Mouse (Mus musculus) lung, adult 2 months (tissue): ENCODE measurements around the gene Plekhg1.

Experiments
- CTCF ChIP-seq: fragments of 200-500 bp; IDR thresholded peaks from 2 replicates; pipeline ENCODE4 v1.5.1; 2011; ENCODE audit warnings: mild to moderate bottlenecking, low read length, control low read depth; ENCODE audit not compliant: insufficient read depth
- POLR2A ChIP-seq: fragments of 200-500 bp; IDR thresholded peaks from 2 replicates; pipeline ENCODE4 v1.6.1; 2011; ENCODE audit warnings: low read depth, mild to moderate bottlenecking, control low read depth, low read length, borderline replicate concordance; ENCODE audit errors: extremely low read depth

DNA sequence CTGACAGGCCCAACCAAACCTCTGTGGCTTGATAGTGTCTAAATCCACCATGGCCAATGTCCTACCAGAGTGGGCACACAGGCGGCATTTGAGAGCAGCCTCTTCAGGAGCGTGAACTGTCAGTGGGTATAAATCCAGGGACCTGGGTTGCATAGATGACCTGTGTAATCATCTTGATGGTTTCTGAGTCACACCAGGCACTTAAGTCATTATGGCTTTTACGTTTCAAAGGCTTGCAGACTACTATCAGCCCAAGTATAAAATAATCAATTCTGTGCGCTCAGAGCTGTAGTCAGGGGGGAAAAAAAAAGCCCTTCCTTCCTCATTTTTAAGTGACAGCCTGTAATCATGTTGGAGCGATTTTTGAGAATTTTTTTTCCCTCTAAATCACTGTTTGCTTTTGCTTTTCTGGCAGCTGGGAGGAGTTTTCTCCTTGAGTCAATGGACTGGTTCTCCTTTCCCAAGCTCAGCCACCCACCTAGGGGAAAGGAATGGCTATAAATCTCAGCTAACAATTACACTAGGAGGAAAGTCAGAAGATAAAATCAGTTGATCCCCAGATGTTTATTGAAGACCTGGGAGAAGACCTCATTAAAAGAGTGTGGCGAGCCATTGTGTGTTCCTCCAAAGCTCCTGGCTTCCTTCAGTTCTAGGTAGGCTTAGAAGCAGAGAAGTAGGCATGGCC lies 99.7 kb downstream of the Plekhg1 start:
- TF ChIP-seq CTCF (no peak), POLR2A (no peak)
